Mouse (Mus musculus) heart, embryonic 12.5 days (tissue): ENCODE measurements around the gene Bach2. TPM values are rescaled to one million over a fixed set of nuclear protein-coding genes. Genes with fewer than 3 reads are reported as not detected.

Source experiments
- ATAC-seq: fragments of 200-750 bp; cut with Nextera tagmentation; 2 replicates; pipeline ENCODE4 v1.8.0; 2017; ENCODE audit warnings: moderate TSS enrichment, moderate library complexity; ENCODE audit not compliant: insufficient number of reproducible peaks, low FRiP score
- H3K27ac ChIP-seq: fragments of 300-500 bp; sonication (generic); 2 replicates; pipeline ENCODE4 v1.5.1; 2016; ENCODE audit warnings: mild to moderate bottlenecking, moderate library complexity; ENCODE audit not compliant: poor library complexity, severe bottlenecking
- H3K27me3 ChIP-seq: fragments of 300-500 bp; sonication (generic); replicated peaks from 2 replicates; pipeline ENCODE4 v1.6.1; 2016; ENCODE audit warnings: mild to moderate bottlenecking, moderate library complexity
- H3K36me3 ChIP-seq: fragments of 300-500 bp; sonication (generic); 2 replicates; pipeline ENCODE4 v1.6.1; 2016; ENCODE audit warnings: mild to moderate bottlenecking, moderate library complexity
- H3K4me1 ChIP-seq: fragments of 300-500 bp; sonication (generic); replicated peaks from 2 replicates; pipeline ENCODE4 v1.6.1; 2016; ENCODE audit warnings: mild to moderate bottlenecking
- H3K4me2 ChIP-seq: fragments of 300-500 bp; sonication (generic); 2 replicates; pipeline ENCODE4 v1.6.1; 2016; ENCODE audit warnings: mild to moderate bottlenecking, moderate library complexity
- H3K4me3 ChIP-seq: fragments of 300-500 bp; sonication (generic); 2 replicates; pipeline ENCODE4 v1.5.1; 2016; ENCODE audit warnings: mild to moderate bottlenecking
- H3K9ac ChIP-seq: fragments of 300-500 bp; sonication (generic); 2 replicates; pipeline ENCODE4 v1.6.1; 2016; ENCODE audit warnings: mild to moderate bottlenecking, moderate library complexity
- H3K9me3 ChIP-seq: fragments of 300-500 bp; sonication (generic); replicated peaks from 2 replicates; pipeline ENCODE4 v1.6.1; 2016; ENCODE audit warnings: mild to moderate bottlenecking, moderate library complexity
- WGBS: fragments of 180-500 bp; shearing (Covaris S2); methylation state at CpG from one replicate; pipeline ENCODE4 v1.1.7; 2016; 5-methylcytosine and 5-hydroxymethylcytosine counted together
- polyA plus RNA-seq: library from polyadenylated mRNA; unstranded; fragments of >200 nt; fragmentation: Nextera tagmentation; extraction: Ambion mirVana; gene quantifications from 2 replicates; pipeline ENCODE4 v1.2.1, GENCODE M21; 2016

The Bach2 gene
- polyA plus RNA-seq, 1 experiment from 2014 or later: 7.0 TPM

DNA sequence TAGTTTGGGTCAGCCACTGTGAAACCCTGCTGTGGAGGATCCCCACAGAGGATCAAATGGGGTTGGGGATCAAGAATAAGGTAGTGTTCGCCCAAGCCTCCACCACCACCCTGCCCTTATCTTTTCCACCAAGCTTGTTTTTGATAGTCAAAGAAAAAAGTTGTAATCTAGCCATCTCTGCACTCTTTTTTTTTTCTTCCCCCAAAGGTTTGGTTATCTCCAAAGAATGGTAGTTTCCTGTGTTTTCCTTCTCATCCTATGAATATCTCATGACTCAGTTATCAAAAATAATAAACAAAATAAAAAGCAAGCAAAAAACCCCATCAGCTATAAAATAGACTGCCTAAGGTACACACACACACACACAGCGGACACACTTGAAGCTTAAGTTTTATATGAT is 28.6 kb upstream of the Bach2 start:
- H3K4me3 ChIP-seq: no peak overlapping the region
- H3K9me3 ChIP-seq: no peaks in the 10 kb centered on the region
- H3K27ac ChIP-seq: no peak overlapping the region
- H3K9ac ChIP-seq: no peak overlapping the region
- H3K36me3 ChIP-seq: no peaks in the 10 kb centered on the region
- H3K27me3 ChIP-seq: no peaks in the 10 kb centered on the region
- no peak overlapping the region for H3K4me2 ChIP-seq
- no peak for ATAC-seq
- peaks cover 20% of the 10 kb centered on the region for H3K4me1 ChIP-seq
- WGBS: 79% methylated on average over 2 of the region's 2 CpGs

DNA sequence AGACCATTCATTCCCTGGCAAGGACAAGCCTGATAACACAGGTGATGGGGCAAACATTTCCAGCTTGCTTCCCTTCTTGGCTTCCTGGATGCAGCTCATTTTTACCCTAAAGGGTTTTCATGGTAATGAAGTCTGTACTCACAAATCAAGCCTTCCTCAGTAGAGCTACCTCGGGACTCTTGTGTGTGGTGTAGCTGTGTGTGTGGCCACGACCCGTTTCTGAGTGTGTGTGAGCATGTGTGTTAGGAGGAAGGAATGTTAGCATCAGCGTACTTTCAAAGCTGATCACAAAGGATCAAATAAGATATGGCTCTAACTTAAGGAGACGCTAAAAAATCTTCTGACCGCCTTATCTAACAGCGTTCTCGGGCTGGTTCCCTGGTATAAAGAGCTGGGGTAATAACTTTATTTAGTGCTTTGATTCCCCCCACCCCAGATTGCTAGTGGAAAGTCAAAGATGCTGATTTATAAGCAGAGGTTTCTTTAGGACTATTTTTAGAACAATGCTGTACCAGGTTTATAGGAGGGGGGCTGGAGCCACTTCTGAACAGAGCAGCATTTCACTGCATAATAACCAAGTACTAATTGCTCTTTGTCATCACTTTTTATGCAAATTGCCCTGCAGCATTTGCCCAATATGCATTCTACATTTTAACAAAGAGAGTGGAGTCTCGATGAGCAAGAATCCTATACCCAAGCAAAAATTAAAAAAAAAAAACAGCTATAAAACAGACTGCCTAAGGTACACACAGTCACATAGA is 28.0 kb upstream of the Bach2 start:
- no peak overlapping the region for H3K9ac ChIP-seq
- 48% methylated on average over 9 of the region's 9 CpGs for WGBS
- no peaks in the 10 kb centered on the region for H3K36me3 ChIP-seq

DNA sequence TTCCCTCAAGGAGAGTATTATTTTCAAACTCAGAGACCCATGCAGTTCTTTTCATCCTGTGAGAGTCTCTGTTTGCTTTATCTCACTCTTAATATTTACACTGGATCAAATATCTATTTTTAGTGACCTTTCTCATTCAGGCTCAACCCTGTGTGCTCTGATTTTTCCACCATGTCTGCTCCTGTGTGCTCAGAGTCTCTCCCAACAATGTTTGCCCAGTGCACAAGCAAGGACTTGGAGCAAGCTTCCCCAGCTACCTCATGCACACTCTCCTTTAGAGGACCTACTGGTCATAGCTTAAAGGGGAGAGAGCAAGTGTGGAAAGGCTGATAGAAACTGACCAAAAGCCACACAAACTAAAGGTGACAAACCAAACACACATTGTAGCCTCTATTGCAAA is 26.0 kb upstream of the Bach2 start:
- H3K4me3 ChIP-seq: no peak overlapping the region
- no peak overlapping the region for H3K4me2 ChIP-seq
- no peaks in the 10 kb centered on the region for H3K9me3 ChIP-seq
- no peak overlapping the region for H3K9ac ChIP-seq
- no peaks in the 10 kb centered on the region for H3K36me3 ChIP-seq
- H3K4me1 ChIP-seq: peaks cover 12% of the 10 kb centered on the region
- no peak overlapping the region for H3K27ac ChIP-seq
- no peaks in the 10 kb centered on the region for H3K27me3 ChIP-seq
- ATAC-seq: no peak

More for the DNA sequence above, 28.0 kb upstream of the Bach2 start:
- Histone ChIP-seq H3K9me3 (no peaks in the 10 kb centered on the region), H3K4me2 (no peak overlapping the region), H3K4me3 (no peak overlapping the region), H3K4me1 (peaks cover 15% of the 10 kb centered on the region), H3K27me3 (no peaks in the 10 kb centered on the region), H3K27ac (no peak overlapping the region)
- ATAC-seq: no peak

- H3K36me3 ChIP-seq: no peaks in the 10 kb centered on the region
- H3K9me3 ChIP-seq: no peaks in the 10 kb centered on the region
- 78% methylated on average over 4 of the region's 4 CpGs for WGBS
- no peak overlapping the region for H3K9ac ChIP-seq
- H3K27ac ChIP-seq: no peak overlapping the region
- peaks cover 5% of the 10 kb centered on the region; the same call in 1 of the 2 replicates for H3K4me1 ChIP-seq
- no peak for ATAC-seq
- no peaks in the 10 kb centered on the region for H3K27me3 ChIP-seq
- no peak overlapping the region for H3K4me3 ChIP-seq
- no peak overlapping the region for H3K4me2 ChIP-seq
Observed at GRCm38 (mm10) chr4:32216466-32216865, 22.1 kb upstream of the Bach2 start.

DNA sequence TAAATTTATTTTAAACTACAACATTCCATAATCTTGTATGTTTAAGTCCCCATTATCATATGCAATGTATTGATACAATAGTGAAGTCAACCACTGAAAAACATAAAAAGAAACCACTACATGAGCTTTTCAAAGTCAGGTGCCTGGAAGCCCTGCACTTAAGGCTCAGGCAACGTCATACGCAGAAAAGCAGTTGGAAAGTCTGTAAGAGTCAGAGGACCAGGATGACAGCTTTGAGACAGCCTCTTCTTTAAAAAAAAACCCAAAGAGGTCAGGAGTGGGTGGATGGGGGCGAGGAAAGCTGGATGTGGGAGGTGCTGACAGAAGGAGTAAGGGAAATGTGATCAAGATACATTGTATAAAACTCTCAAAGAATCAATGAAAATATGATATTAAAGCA is 21.6 kb upstream of the Bach2 start:
- H3K9ac ChIP-seq: no peak overlapping the region
- H3K27me3 ChIP-seq: no peaks in the 10 kb centered on the region
- H3K27ac ChIP-seq: no peak overlapping the region
- no peak for ATAC-seq
- H3K4me1 ChIP-seq: peaks cover 5% of the 10 kb centered on the region; the same call in 1 of the 2 replicates
- no peak overlapping the region for H3K4me2 ChIP-seq
- H3K4me3 ChIP-seq: no peak overlapping the region
- WGBS: 67% methylated on average over 3 of the region's 3 CpGs
- H3K9me3 ChIP-seq: no peaks in the 10 kb centered on the region
- no peaks in the 10 kb centered on the region for H3K36me3 ChIP-seq

DNA sequence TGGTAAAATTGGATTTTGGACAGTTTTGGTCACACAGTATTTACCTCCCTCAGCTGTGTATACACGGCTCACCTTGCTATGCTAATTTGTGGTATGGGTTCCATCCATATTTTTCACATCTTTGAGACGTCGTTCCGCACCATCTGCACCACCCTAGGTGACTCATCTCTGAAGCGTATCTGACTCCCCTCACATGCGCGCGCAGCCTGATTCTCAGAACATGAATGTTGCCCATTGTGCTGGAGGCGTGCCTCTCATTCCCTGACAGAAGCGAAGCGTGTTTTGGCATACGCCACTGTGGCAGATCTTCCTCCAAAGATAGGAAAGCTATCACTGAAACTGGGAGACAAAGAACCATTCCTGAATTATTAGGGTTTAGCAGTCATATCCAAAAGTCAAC is 21.0 kb upstream of the Bach2 start:
- H3K4me2 ChIP-seq: no peak overlapping the region
- H3K4me1 ChIP-seq: peaks cover 3% of the 10 kb centered on the region; the same call in 1 of the 2 replicates
- H3K36me3 ChIP-seq: no peaks in the 10 kb centered on the region
- no peak for ATAC-seq
- H3K4me3 ChIP-seq: no peak overlapping the region
- H3K9me3 ChIP-seq: no peaks in the 10 kb centered on the region
- no peak overlapping the region for H3K9ac ChIP-seq
- no peak overlapping the region for H3K27ac ChIP-seq
- no peaks in the 10 kb centered on the region for H3K27me3 ChIP-seq
- 87% methylated on average over 12 of the region's 12 CpGs for WGBS

- no peaks in the 10 kb centered on the region for H3K9me3 ChIP-seq
Observed at GRCm38 (mm10) chr4:32218371-32218770, 20.2 kb upstream of the Bach2 start.

DNA sequence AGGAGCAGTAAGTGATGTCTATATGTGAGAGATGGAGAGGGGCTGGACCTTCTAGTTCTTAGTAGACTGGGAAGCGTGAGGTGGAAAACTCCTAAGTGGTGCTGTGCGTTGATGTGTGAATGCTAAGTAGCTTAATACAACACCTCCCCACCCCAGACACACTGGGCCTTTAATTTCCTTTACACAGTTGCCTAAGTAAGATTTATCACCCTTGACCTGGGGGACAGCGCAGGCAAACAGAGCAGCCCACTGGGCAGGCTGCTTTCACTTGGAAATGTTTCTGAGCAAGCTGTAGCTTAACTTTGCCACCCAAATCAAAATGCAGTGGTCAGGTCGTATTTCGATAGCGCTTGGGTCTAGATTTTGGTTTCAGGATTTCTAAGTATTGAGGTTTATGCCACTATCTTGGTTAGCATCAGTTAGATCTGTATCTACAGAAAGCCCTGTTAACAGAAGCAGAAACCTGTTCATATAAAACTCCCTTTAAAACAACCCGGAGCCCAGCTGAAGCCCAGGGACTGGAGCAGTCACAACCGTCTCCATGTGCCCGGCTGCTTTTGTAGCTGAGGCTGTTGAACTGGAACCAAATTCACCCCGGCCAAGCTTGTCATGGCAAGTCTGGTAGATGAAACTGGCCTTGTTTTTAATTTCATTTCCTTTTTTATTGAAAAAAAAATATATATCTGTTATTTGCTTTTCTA is 19.0 kb upstream of the Bach2 start:
- no peak overlapping the region for H3K27ac ChIP-seq
- H3K9ac ChIP-seq: no peak overlapping the region
- ATAC-seq: no peak
- no peak overlapping the region for H3K4me3 ChIP-seq
- no peak overlapping the region for H3K4me2 ChIP-seq
- H3K9me3 ChIP-seq: no peaks in the 10 kb centered on the region
- no peaks in the 10 kb centered on the region for H3K36me3 ChIP-seq
- H3K27me3 ChIP-seq: no peaks in the 10 kb centered on the region
- 75% methylated on average over 10 of the region's 10 CpGs for WGBS
- H3K4me1 ChIP-seq: no peaks in the 10 kb centered on the region

More at GRCm38 (mm10) chr4:32218371-32218770, 20.2 kb upstream of the Bach2 start:
- Histone ChIP-seq H3K27me3 (no peaks in the 10 kb centered on the region), H3K4me1 (no peaks in the 10 kb centered on the region), H3K9ac (no peak overlapping the region), H3K4me3 (no peak overlapping the region), H3K36me3 (no peaks in the 10 kb centered on the region), H3K27ac (no peak overlapping the region), H3K4me2 (no peak overlapping the region)
- WGBS: 80% methylated on average over 4 of the region's 4 CpGs
- ATAC-seq: no peak

- H3K9ac ChIP-seq: no peak overlapping the region
- H3K27ac ChIP-seq: no peak overlapping the region
- H3K36me3 ChIP-seq: no peaks in the 10 kb centered on the region
- H3K4me3 ChIP-seq: no peak overlapping the region
- H3K4me2 ChIP-seq: no peak overlapping the region
- WGBS: 82% methylated on average over 4 of the region's 4 CpGs
- no peak for ATAC-seq
- no peaks in the 10 kb centered on the region for H3K27me3 ChIP-seq
- no peaks in the 10 kb centered on the region for H3K9me3 ChIP-seq
- no peaks in the 10 kb centered on the region for H3K4me1 ChIP-seq
Observed at GRCm38 (mm10) chr4:32220129-32220491, 18.5 kb upstream of the Bach2 start.

DNA sequence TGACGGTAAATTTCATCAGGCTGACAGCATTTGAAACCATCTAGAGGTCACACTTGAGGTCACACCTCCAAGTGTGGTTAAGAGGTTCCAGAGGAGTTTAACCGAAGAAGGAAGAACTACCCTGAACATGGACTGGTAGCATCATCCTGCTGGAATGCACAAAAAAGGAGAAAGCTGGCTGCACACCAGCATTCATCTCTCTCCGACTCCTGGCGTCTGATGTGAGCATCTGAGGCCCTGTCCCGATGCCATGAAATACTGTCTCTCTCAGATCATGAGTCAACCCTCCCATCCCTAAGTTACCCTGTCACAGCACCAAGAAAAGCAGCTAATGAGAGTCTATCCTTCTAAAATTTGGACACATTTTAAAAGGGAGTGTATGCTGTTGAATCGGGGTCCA is 17.6 kb upstream of the Bach2 start:
- Histone ChIP-seq H3K4me2 (no peak overlapping the region), H3K4me1 (no peaks in the 10 kb centered on the region), H3K36me3 (no peaks in the 10 kb centered on the region), H3K9me3 (no peaks in the 10 kb centered on the region), H3K4me3 (no peak overlapping the region), H3K27me3 (no peaks in the 10 kb centered on the region), H3K9ac (no peak overlapping the region), H3K27ac (no peak overlapping the region)
- WGBS: 67% methylated on average over 6 of the region's 6 CpGs
- ATAC-seq: no peak

- Histone ChIP-seq H3K4me3 (no peak overlapping the region), H3K4me1 (peaks cover 3% of the 10 kb centered on the region; the same call in 1 of the 2 replicates), H3K9me3 (no peaks in the 10 kb centered on the region), H3K27ac (no peak overlapping the region), H3K4me2 (no peak overlapping the region), H3K9ac (no peak overlapping the region), H3K36me3 (no peaks in the 10 kb centered on the region), H3K27me3 (no peaks in the 10 kb centered on the region)
- ATAC-seq: no peak
Observed at GRCm38 (mm10) chr4:32223563-32223962, 15.0 kb upstream of the Bach2 start.
